ENCODE assay signal across 8 mouse cellular contexts in the genomic region with DNA sequence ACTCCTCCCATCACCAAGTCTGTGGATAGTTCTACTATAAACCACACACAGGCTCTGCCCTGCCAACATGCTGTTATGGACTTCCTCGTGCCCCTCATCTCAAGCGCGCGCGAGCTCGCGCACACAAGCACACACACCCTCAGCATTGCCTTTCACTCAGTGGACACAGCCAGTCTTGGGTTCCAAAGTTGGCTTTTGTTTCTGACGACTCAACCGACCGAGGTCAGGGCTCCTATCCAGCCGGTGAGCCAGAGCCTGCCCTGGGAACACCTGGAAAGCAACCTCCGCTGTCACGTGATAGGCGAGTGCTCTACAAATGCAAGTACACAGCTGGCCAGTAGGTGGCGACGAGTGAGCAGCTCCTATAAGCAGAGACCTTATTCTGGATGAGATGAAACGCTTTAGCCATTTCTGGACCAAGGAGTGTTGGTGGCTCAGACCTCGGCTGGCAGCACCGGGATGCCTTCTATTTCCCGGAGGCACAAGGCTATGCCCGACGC. TPM values are rescaled to one million over a fixed set of nuclear protein-coding genes. Genes with fewer than 3 reads are reported as not detected.
A peak's percentile ranks its signal among the peaks of the same experiment; 100 is the strongest.
DNase-seq lines count a peak whose midpoint lies in the region; ATAC-seq and TF ChIP-seq lines count a peak whose summit lies in the region.

No protein-coding gene starts in this region.

- H3K36me3 ChIP-seq in hindbrain, embryonic 12.5 days: peaks cover 36% of the 10 kb centered on the region
- H3K36me3 ChIP-seq in lung, postnatal 0 days (ENCODE audit: insufficient read depth, low read length): peaks cover 2% of the 10 kb centered on the region; the same call in 1 of the 2 replicates

- peaks cover 6% of the 10 kb centered on the region; the same call in 1 of the 2 replicates for H3K4me1 ChIP-seq in hindbrain, embryonic 12.5 days
- H3K4me1 ChIP-seq in lung, postnatal 0 days (ENCODE audit: insufficient read depth, low read depth, low read length): no peaks in the 10 kb centered on the region

- WGBS in hindbrain, embryonic 12.5 days: 21% methylated on average over 22 of the region's 22 CpGs
- WGBS in lung, postnatal 0 days: 19% methylated on average over 22 of the region's 22 CpGs

- H3K27ac ChIP-seq in hindbrain, embryonic 12.5 days: no peak overlapping the region
- no peak overlapping the region for H3K27ac ChIP-seq in lung, postnatal 0 days (ENCODE audit: low read length)

- TF ChIP-seq EP300 in lung, postnatal 0 days (IDR thresholded peaks at IDR 0.05): no peak

- ATAC-seq in hindbrain, embryonic 12.5 days (ENCODE audit: low FRiP score): no peak
- peak; percentile 81 for ATAC-seq in lung, postnatal 0 days

- no peaks in the 10 kb centered on the region for H3K9me3 ChIP-seq in hindbrain, embryonic 12.5 days (replicated peaks)
- H3K9me3 ChIP-seq in lung, postnatal 0 days (ENCODE audit: low read length): no peaks in the 10 kb centered on the region

- TF ChIP-seq CTCF in lung, postnatal 0 days (IDR thresholded peaks at IDR 0.05): peak; percentile 95

- H3K9ac ChIP-seq in hindbrain, embryonic 12.5 days: no peak overlapping the region
- no peak overlapping the region for H3K9ac ChIP-seq in lung, postnatal 0 days (replicated peaks; ENCODE audit: low read depth)

- peak; percentile 56 for DNase-seq in Muller cell, postnatal 12 days (ENCODE audit: inconsistent ontology term)
- DNase-seq in cerebellum, adult 9-11 months: peak; percentile 88
- peak; percentile 53 to 79 for DNase-seq in frontal cortex, postnatal 10 days (ENCODE audit: low spot score in 2 of 2)
- peak; percentile 83 to 86 for DNase-seq in layer of hippocampus, postnatal 10 days (ENCODE audit: low spot score in 2 of 2)
- DNase-seq in lung, postnatal 0 days (ENCODE audit: low spot score): peak; percentile 88
- DNase-seq in ovary, postnatal 36 days (ENCODE audit: low spot score): peak; percentile 78
- DNase-seq in thymus, postnatal 14 days: peak; percentile 81

- peak overlapping the region; percentile 21 for H3K4me3 ChIP-seq in hindbrain, embryonic 12.5 days
- H3K4me3 ChIP-seq in lung, postnatal 0 days (ENCODE audit: low read depth, low read length): peak overlapping the region; percentile 18

- peaks cover 15% of the 10 kb centered on the region for H3K27me3 ChIP-seq in hindbrain, embryonic 12.5 days
- H3K27me3 ChIP-seq in lung, postnatal 0 days (replicated peaks; ENCODE audit: insufficient read depth, low read length): no peaks in the 10 kb centered on the region

- peak overlapping the region; percentile 51 for H3K4me2 ChIP-seq in hindbrain, embryonic 12.5 days (replicated peaks)
- H3K4me2 ChIP-seq in lung, postnatal 0 days (replicated peaks; ENCODE audit: low read depth, low read length): peak overlapping the region; percentile 51

RNA-seq across cellular contexts. Expression of a gene that starts 14.3 kb away (rescaled TPM):
- polyA plus RNA-seq in hindbrain, embryonic 12.5 days (2016; fragmentation: Nextera tagmentation; extraction: Ambion mirVana): 8.1 and 9.0 TPM in 2 replicates
- total RNA-seq in layer of hippocampus, postnatal 10 days (2021): 1 to 10 TPM; 4.9 to 5.5 TPM
- 8.2 and 8.3 TPM in 2 replicates for polyA plus RNA-seq in lung, postnatal 0 days (2015; fragmentation: Nextera tagmentation; extraction: Ambion mirVana)

RNA-seq across cellular contexts. Expression of a gene that starts 31.5 kb away (rescaled TPM):
- 0.09 TPM in 1 of 2 replicates, not detected in the other for polyA plus RNA-seq in hindbrain, embryonic 12.5 days (2016; fragmentation: Nextera tagmentation; extraction: Ambion mirVana)
- total RNA-seq in layer of hippocampus, postnatal 10 days (2021): not detected
- not detected in 2 replicates for polyA plus RNA-seq in lung, postnatal 0 days (2015; fragmentation: Nextera tagmentation; extraction: Ambion mirVana)

RNA-seq across cellular contexts. Expression of a gene that starts 38.4 kb away (rescaled TPM):
- 2.4 and 4.3 TPM in 2 replicates for polyA plus RNA-seq in hindbrain, embryonic 12.5 days (2016; fragmentation: Nextera tagmentation; extraction: Ambion mirVana)
- total RNA-seq in layer of hippocampus, postnatal 10 days (2021): not detected
- polyA plus RNA-seq in lung, postnatal 0 days (2015; fragmentation: Nextera tagmentation; extraction: Ambion mirVana): 0.73 and 1.0 TPM in 2 replicates
